Mouse (Mus musculus): ENCODE data around the gene Prkd2.

- no peak for TF ChIP-seq CTCF (IDR thresholded peaks at IDR 0.05; ENCODE audit: insufficient read depth, low read length)
- TF ChIP-seq POLR2A (IDR thresholded peaks at IDR 0.05; ENCODE audit: borderline replicate concordance, extremely low read depth, low read depth, low read length), result no peak
These were observed 26.1 kb upstream of the Prkd2 start, which contains the start of gene Fkrp for GRCm38 (mm10) chr7:16816475-16817122.
